Mouse (Mus musculus) heart, postnatal 25 days (tissue): ENCODE data around the gene Uxs1. TPM values are rescaled to one million over a fixed set of nuclear protein-coding genes. Genes with fewer than 3 reads are reported as not detected.

Experiments used
- DNase-seq: peaks from one replicate; pipeline ENCODE4 v3.0.0; 2022; ENCODE audit warnings: low spot score
- intact Hi-C: fragments of 180-260 bp; cut with DNase I; formaldehyde crosslinking; loops from one replicate; pipeline ENCODE4 v1.15.1; 2025
- total RNA-seq, 2 experiments: library from RNA; stranded (reverse); gene quantifications; 2 replicates each; pipeline ENCODE4 v1.2.3; 2021

Uxs1 gene
- total RNA-seq, 2 experiments from 2014 or later: 8.2 to 9.8 TPM

- intact Hi-C loops: no loop called here
- DNase-seq: no peak
These were observed 16.5 kb downstream of the Uxs1 start for GRCm38 (mm10) chr1:43811055-43811454.

DNA sequence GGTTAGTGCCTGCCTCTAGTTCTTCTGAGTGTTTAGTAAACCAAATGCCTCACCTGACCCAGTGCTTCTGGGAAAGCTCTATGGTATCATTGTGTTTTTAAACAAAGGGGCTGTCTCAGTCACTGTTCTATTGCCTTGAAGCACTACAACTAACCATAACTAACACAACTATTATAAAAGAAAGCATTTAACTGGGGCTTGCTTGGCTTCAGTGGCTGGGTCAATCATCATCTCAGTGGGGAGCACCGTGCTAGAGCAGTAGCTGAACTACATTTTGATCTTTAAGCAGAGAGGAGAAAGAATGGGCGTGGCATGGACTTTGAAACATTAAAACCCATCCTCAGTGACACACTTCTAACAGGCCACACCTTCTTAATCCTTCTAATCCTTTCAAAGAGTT lies 18.2 kb downstream of the Uxs1 start:
- intact Hi-C loops: no loop called here

GRCm38 (mm10) chr1:43803906-43804474 lies 23.6 kb downstream of the Uxs1 start:
- no peak for DNase-seq
- intact Hi-C loops: no loop called here

More for the DNA sequence above, 18.2 kb downstream of the Uxs1 start:
- no peak for DNase-seq

GRCm38 (mm10) chr1:43798048-43798447 lies 29.6 kb downstream of the Uxs1 start:
- intact Hi-C loops: no loop called here
- DNase-seq: no peak

DNA sequence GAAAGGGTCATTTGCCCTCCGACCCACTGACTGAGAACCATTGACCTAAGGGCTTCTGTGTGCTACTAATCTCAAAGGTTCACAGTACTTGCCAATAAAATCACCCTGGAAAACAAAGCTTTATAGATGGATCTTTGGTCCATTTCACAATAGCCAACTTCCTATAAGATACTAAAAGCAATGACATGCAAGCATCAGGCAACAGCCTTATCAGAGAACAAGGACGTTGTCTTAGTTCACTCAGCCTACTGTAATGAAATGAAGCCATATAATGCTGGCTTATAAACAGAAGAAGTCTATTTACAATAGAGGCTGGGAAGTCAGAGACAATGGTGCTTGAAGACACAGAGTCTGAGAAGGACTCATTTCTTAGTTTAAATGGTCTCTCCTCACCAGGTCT lies 37.8 kb downstream of the Uxs1 start:
- DNase-seq: no peak
- intact Hi-C loops: no loop called here

DNA sequence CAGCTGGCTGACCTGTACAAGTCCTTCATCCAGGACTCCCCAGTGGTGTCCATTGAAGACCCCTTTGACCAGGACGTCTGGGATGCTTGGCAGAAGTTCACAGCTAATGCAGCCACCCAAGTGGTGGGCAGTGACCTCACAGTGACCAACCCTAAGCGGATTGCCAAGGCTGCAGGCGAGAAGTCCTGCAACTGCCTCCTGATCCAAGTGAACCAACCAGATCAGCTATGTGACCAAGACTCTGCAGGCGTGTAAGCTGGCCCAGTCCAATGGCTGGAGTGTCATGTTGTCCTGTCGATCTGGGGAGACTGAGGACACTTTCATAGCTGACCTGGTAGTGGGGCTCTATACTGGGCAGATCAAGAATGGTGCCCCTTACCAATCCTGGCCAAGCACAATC lies 40.9 kb downstream of the Uxs1 start:
- intact Hi-C loops: no loop called here
- DNase-seq: no peak

GRCm38 (mm10) chr1:43785316-43785715 lies 42.3 kb downstream of the Uxs1 start:
- no peak for DNase-seq
- intact Hi-C loops: no loop called here

DNA sequence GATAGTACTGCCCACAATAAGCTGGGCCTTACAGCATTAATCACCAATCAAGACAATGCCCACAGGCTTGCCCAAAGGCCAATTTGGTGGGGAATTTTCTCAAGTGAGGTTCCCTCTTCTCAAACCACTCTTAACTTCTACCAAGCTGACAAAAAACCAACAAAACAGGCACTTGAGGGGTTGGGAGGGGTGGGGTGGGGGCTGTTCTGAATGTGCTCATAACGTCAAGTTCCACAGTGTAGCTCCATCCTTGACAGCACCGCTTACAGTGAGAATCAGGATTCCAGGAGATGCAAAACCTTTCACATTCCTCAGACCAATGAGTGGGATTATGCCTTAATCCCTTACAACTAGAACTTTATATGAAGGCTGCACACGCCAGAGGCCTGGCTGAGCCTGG lies 44.4 kb downstream of the Uxs1 start:
- intact Hi-C loops: no loop called here
- DNase-seq: no peak

DNA sequence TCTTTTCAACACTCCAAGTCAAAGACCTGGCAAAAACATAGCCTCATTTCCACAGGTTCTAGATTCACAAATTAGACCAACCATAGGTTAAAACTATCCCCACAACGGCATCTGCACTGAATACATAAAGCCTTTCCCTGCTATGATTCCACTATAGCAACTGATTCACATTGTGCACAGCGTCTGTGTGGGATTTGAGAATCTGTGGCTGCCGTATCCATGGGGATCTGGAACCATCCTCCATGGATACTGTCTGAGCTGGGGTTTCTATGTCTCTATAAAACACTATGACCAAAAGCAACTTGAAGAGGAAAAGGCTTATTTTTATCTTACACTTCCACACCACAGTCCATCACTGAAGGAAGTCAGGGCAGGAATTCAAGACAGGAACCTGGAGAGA lies 44.9 kb downstream of the Uxs1 start:
- no peak for DNase-seq
- intact Hi-C loops: no loop called here

DNA sequence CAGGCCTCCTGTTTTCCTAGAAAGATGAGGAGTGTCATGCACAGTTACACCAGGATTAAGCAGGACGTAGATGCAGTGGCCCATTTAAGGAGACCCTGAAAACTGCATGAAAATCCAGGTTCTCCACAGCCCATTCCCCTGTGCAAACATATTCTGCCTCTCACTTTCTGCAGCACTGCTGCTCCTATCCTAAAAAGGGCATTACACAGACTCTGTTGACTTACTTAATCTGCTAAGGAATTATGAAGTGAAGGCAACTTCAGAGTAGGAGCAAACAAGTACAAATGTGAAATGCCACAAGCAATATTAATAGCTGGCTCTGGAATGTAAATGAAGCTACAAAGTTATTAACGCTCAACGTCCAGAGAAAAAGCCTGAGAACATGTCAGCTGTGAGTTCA lies 45.9 kb downstream of the Uxs1 start:
- DNase-seq: no peak
- intact Hi-C loops: no loop called here

GRCm38 (mm10) chr1:43781195-43781594 lies 46.4 kb downstream of the Uxs1 start:
- no peak for DNase-seq
- intact Hi-C loops: no loop called here

GRCm38 (mm10) chr1:43776106-43776505 lies 51.5 kb downstream of the Uxs1 start:
- intact Hi-C loops: no loop called here
- no peak for DNase-seq

- intact Hi-C loops: no loop called here
- no peak for DNase-seq
These were observed 53.5 kb downstream of the Uxs1 start for GRCm38 (mm10) chr1:43774126-43774525.

- intact Hi-C loops: no loop called here
- no peak for DNase-seq
These were observed 54.9 kb downstream of the Uxs1 start for GRCm38 (mm10) chr1:43772694-43773093.

DNA sequence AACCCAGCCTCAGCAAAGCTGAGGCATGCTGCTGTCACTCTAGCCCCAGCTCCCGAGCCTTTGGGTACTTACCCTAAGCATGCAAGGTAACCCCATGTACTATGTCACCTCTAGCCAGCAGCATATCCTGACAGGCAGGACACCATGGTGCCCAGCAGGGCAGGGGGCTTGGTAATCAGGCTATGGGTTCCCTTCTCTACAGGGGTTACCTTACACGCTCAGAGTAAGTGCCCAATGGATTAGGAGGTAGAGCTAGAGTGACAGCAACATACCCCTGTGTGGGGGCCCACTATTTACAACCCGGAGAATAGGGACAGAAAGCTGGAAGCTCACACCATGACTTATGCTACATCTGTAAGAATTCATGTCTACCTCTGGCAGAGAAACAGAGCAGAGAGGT lies 57.6 kb downstream of the Uxs1 start:
- intact Hi-C loops: no loop called here
- no peak for DNase-seq

GRCm38 (mm10) chr1:43769348-43769747 lies 58.3 kb downstream of the Uxs1 start:
- no peak for DNase-seq
- intact Hi-C loops: no loop called here

- no peak for DNase-seq
- intact Hi-C loops: no loop called here
These were observed 59.1 kb downstream of the Uxs1 start for GRCm38 (mm10) chr1:43768385-43768990.

DNA sequence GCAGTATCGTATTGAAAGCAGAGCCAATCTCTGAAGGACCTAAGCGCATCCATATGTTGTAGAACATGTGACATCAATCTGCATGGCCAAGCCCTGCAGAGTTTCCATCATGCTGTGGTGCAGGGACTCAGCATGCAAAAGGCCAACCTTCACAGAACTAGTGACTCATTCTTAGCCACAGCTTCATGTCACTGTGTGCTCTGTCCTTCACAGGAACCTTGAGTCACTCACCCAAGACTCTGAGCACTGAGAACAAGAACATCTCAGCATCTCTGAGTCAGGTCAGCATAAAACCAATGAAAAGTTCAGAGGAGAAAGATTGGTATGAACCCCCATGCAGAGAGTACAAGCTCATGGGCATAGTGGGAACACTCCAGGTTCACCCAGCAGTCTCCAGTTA lies 61.3 kb downstream of the Uxs1 start:
- no peak for DNase-seq
- intact Hi-C loops: no loop called here

GRCm38 (mm10) chr1:43764481-43764880 lies 63.1 kb downstream of the Uxs1 start:
- intact Hi-C loops: loop anchor here (5.0 kb wide), 2 partner anchors 63 to 133 kb away; partner anchors contain the start of gene Uxs1
- no peak for DNase-seq

- DNase-seq: no peak
- intact Hi-C loops: loop anchor here (2.0 to 5.0 kb wide), 3 partner anchors 67 to 281 kb away; partner anchors contain the start of gene Uxs1
These were observed 67.5 kb downstream of the Uxs1 start for GRCm38 (mm10) chr1:43760085-43760484.

- no peak for DNase-seq
- intact Hi-C loops: no loop called here
These were observed 72.9 kb downstream of the Uxs1 start for GRCm38 (mm10) chr1:43754448-43755312.
